Mouse (Mus musculus): ENCODE measurements around the gene Gm15217. TPM values are rescaled to one million over a fixed set of nuclear protein-coding genes. Genes with fewer than 3 reads are reported as not detected.

The Gm15217 gene
- total and polyA plus RNA-seq, 2 experiments from 2014 or later = not detected

GRCm38 (mm10) chr14:46363209-46363608 is 16.0 kb upstream of the Gm15217 start:
- DNase-seq (ENCODE audit: low spot score) = no peak

GRCm38 (mm10) chr14:46372452-46372851 is 6.8 kb upstream of the Gm15217 start:
- H3K9me3 ChIP-seq (ENCODE audit: low read length) = no peaks in the 10 kb centered on the region
- WGBS = 44% methylated on average over 9 of the region's 9 CpGs
- H3K27me3 ChIP-seq (ENCODE audit: insufficient read depth, low read length) = no peaks in the 10 kb centered on the region
- H3K4me2 ChIP-seq (ENCODE audit: low read depth, low read length, poor library complexity, severe bottlenecking) = no peak overlapping the region
- TF ChIP-seq CTCF (IDR thresholded peaks at IDR 0.05) = no peak
- ATAC-seq (ENCODE audit: low FRiP score) (no peak), DNase-seq (ENCODE audit: low spot score) (no peak)
- H3K4me3 ChIP-seq (ENCODE audit: low read depth, low read length) = no peak overlapping the region
- no peaks in the 10 kb centered on the region for H3K4me1 ChIP-seq (ENCODE audit: insufficient read depth, low read length)
- H3K36me3 ChIP-seq (ENCODE audit: insufficient read depth, low read length) = no peaks in the 10 kb centered on the region
- no peak overlapping the region for H3K9ac ChIP-seq (replicated peaks; ENCODE audit: low read length, poor library complexity, severe bottlenecking)
- no peak overlapping the region for H3K27ac ChIP-seq (ENCODE audit: low read depth, low read length)

More at GRCm38 (mm10) chr14:46363209-46363608, 16.0 kb upstream of the Gm15217 start:
- Histone ChIP-seq H3K4me3 (ENCODE audit: low read depth, low read length) (no peak overlapping the region), H3K36me3 (ENCODE audit: insufficient read depth, low read length) (no peaks in the 10 kb centered on the region), H3K9ac (replicated peaks; ENCODE audit: low read length, poor library complexity, severe bottlenecking) (no peak overlapping the region), H3K27me3 (ENCODE audit: insufficient read depth, low read length) (no peaks in the 10 kb centered on the region), H3K27ac (ENCODE audit: low read depth, low read length) (no peak overlapping the region), H3K9me3 (ENCODE audit: low read length) (no peaks in the 10 kb centered on the region), H3K4me2 (ENCODE audit: low read depth, low read length, poor library complexity, severe bottlenecking) (no peak overlapping the region), H3K4me1 (ENCODE audit: insufficient read depth, low read length) (no peaks in the 10 kb centered on the region)
- 47% methylated on average over 10 of the region's 10 CpGs for WGBS
- TF ChIP-seq CTCF (IDR thresholded peaks at IDR 0.05) = no peak
- ATAC-seq (ENCODE audit: low FRiP score) = no peak

- Histone ChIP-seq H3K9ac (replicated peaks; ENCODE audit: low read length, poor library complexity, severe bottlenecking) (no peak overlapping the region), H3K4me1 (ENCODE audit: insufficient read depth, low read length) (no peaks in the 10 kb centered on the region), H3K36me3 (ENCODE audit: insufficient read depth, low read length) (no peaks in the 10 kb centered on the region), H3K4me3 (ENCODE audit: low read depth, low read length) (no peak overlapping the region), H3K4me2 (ENCODE audit: low read depth, low read length, poor library complexity, severe bottlenecking) (no peak overlapping the region), H3K9me3 (ENCODE audit: low read length) (no peaks in the 10 kb centered on the region), H3K27ac (ENCODE audit: low read depth, low read length) (no peak overlapping the region), H3K27me3 (ENCODE audit: insufficient read depth, low read length) (peaks cover 13% of the 10 kb centered on the region)
- ATAC-seq (ENCODE audit: low FRiP score) (no peak), DNase-seq (ENCODE audit: low spot score) (no peak)
- 80% methylated on average over 5 of the region's 5 CpGs for WGBS
- no peak for TF ChIP-seq CTCF (IDR thresholded peaks at IDR 0.05)
Measured at GRCm38 (mm10) chr14:46375796-46376195, 3.4 kb upstream of the Gm15217 start.

GRCm38 (mm10) chr14:46380286-46380721 is 1.1 kb downstream of the Gm15217 start:
- Histone ChIP-seq H3K4me1 (ENCODE audit: insufficient read depth, low read length) (no peaks in the 10 kb centered on the region), H3K4me2 (ENCODE audit: low read depth, low read length, poor library complexity, severe bottlenecking) (peak overlapping the region; percentile 66), H3K9me3 (ENCODE audit: low read length) (no peaks in the 10 kb centered on the region), H3K9ac (replicated peaks; ENCODE audit: low read length, poor library complexity, severe bottlenecking) (no peak overlapping the region), H3K27me3 (ENCODE audit: insufficient read depth, low read length) (peaks cover 36% of the 10 kb centered on the region), H3K36me3 (ENCODE audit: insufficient read depth, low read length) (no peaks in the 10 kb centered on the region), H3K4me3 (ENCODE audit: low read depth, low read length) (peak overlapping the region; percentile 29), H3K27ac (ENCODE audit: low read depth, low read length) (no peak overlapping the region)
- WGBS = 6% methylated on average over 31 of the region's 31 CpGs
- no peak for ATAC-seq (ENCODE audit: low FRiP score)
- DNase-seq (ENCODE audit: low spot score) = peak; percentile 24
- TF ChIP-seq CTCF (IDR thresholded peaks at IDR 0.05) = peak; percentile 19; the same call in 1 of the 2 replicates

- H3K27me3 ChIP-seq (ENCODE audit: insufficient read depth, low read length) = peaks cover 44% of the 10 kb centered on the region
- no peak for ATAC-seq (ENCODE audit: low FRiP score)
- no peak for DNase-seq (ENCODE audit: low spot score)
Measured at GRCm38 (mm10) chr14:46381457-46381856, 2.2 kb downstream of the Gm15217 start.

GRCm38 (mm10) chr14:46384946-46385691 is 5.9 kb downstream of the Gm15217 start:
- H3K4me2 ChIP-seq (ENCODE audit: low read depth, low read length, poor library complexity, severe bottlenecking) = peak overlapping the region; percentile 86
- no peak overlapping the region for H3K27ac ChIP-seq (ENCODE audit: low read depth, low read length)
- WGBS = 12% methylated on average over 14 of the region's 14 CpGs
- ATAC-seq (ENCODE audit: low FRiP score) = no peak
- H3K9ac ChIP-seq (replicated peaks; ENCODE audit: low read length, poor library complexity, severe bottlenecking) = 0 out of 2 replicates have a peak overlapping the region, but pooled peaks have one; percentile 39
- no peak for TF ChIP-seq CTCF (IDR thresholded peaks at IDR 0.05)
- no peaks in the 10 kb centered on the region for H3K9me3 ChIP-seq (ENCODE audit: low read length)
- 0 out of 2 replicates have a peak, but pooled peaks cover 3% of the 10 kb centered on the region for H3K4me1 ChIP-seq (ENCODE audit: insufficient read depth, low read length)
- DNase-seq (ENCODE audit: low spot score) = no peak
- peak overlapping the region; percentile 53 for H3K4me3 ChIP-seq (ENCODE audit: low read depth, low read length)
- peaks cover 57% of the 10 kb centered on the region for H3K27me3 ChIP-seq (ENCODE audit: insufficient read depth, low read length)
- H3K36me3 ChIP-seq (ENCODE audit: insufficient read depth, low read length) = no peaks in the 10 kb centered on the region

More at GRCm38 (mm10) chr14:46381457-46381856, 2.2 kb downstream of the Gm15217 start:
- Histone ChIP-seq H3K36me3 (ENCODE audit: insufficient read depth, low read length) (no peaks in the 10 kb centered on the region), H3K4me2 (ENCODE audit: low read depth, low read length, poor library complexity, severe bottlenecking) (no peak overlapping the region), H3K4me1 (ENCODE audit: insufficient read depth, low read length) (no peaks in the 10 kb centered on the region), H3K9ac (replicated peaks; ENCODE audit: low read length, poor library complexity, severe bottlenecking) (no peak overlapping the region), H3K4me3 (ENCODE audit: low read depth, low read length) (no peak overlapping the region), H3K9me3 (ENCODE audit: low read length) (no peaks in the 10 kb centered on the region), H3K27ac (ENCODE audit: low read depth, low read length) (no peak overlapping the region)
- TF ChIP-seq CTCF (IDR thresholded peaks at IDR 0.05) = no peak
- 40% methylated on average over 6 of the region's 6 CpGs for WGBS

Data from midbrain, postnatal 0 days (tissue).